Mouse (Mus musculus) stomach, postnatal 0 days (tissue): Measurements from ENCODE around the gene Sumo1.

Source experiments
- CTCF ChIP-seq: IDR thresholded peaks from 2 replicates; pipeline ENCODE4 v1.5.1; 2016; ENCODE audit warnings: antibody characterized with exemption, low read depth, mild to moderate bottlenecking, moderate library complexity
- EP300 ChIP-seq: optimal IDR thresholded peaks from 2 replicates; pipeline ENCODE3; 2016; ENCODE audit warnings: antibody characterized with exemption

GRCm38 (mm10) chr1:59642488-59642887, 28.1 kb downstream of the Sumo1 start:
- TF ChIP-seq CTCF (no peak), EP300 (no peak)
